Mouse (Mus musculus) regulatory T cell (primary cell): Measurements from ENCODE around the gene Btn1a1.

ENCODE experiments used
- in situ Hi-C: fragments of 300-600 bp; cut with MboI, MseI; formaldehyde crosslinking; loops from one replicate; pipeline ENCODE4 v1.15.1; 2025; ENCODE audit warnings: high pct_unique_total_duplicates

The Btn1a1 gene

GRCm38 (mm10) chr13:23465600-23466109 lies at the start of gene Btn1a1:
Gene Btn1a1 (minus strand): TSS chr13:23465901.
- in situ Hi-C loops, result no loop called here

- in situ Hi-C loops, result loop anchor here (5.0 kb wide), 1 partner anchor 1588 kb away; no protein-coding TSS in a partner anchor
These were observed 49.6 kb upstream of the Btn1a1 start for GRCm38 (mm10) chr13:23515281-23515680.

- in situ Hi-C loops, result no loop called here
These were observed 47.8 kb upstream of the Btn1a1 start for GRCm38 (mm10) chr13:23513517-23513916.

GRCm38 (mm10) chr13:23510127-23510526 lies 44.4 kb upstream of the Btn1a1 start:
- in situ Hi-C loops, result no loop called here

GRCm38 (mm10) chr13:23506819-23507515 lies 41.3 kb upstream of the Btn1a1 start:
- in situ Hi-C loops, result loop anchor here (5.0 kb wide), 1 partner anchor 45 kb away; no protein-coding TSS in a partner anchor

GRCm38 (mm10) chr13:23506351-23506750 lies 40.6 kb upstream of the Btn1a1 start:
- in situ Hi-C loops, result loop anchor here (5.0 kb wide), 1 partner anchor 44 kb away; no protein-coding TSS in a partner anchor

- in situ Hi-C loops, result loop anchor here (5.0 kb wide), 1 partner anchor 44 kb away; no protein-coding TSS in a partner anchor
These were observed 40.1 kb upstream of the Btn1a1 start for GRCm38 (mm10) chr13:23505662-23506345.

- in situ Hi-C loops, result loop anchor here (5.0 kb wide), 1 partner anchor 206 kb away; no protein-coding TSS in a partner anchor
These were observed 38.1 kb upstream of the Btn1a1 start for GRCm38 (mm10) chr13:23503797-23504196.

- in situ Hi-C loops, result loop anchor here (5.0 kb wide), 1 partner anchor 206 kb away; no protein-coding TSS in a partner anchor
These were observed 37.2 kb upstream of the Btn1a1 start for GRCm38 (mm10) chr13:23502916-23503315.

GRCm38 (mm10) chr13:23502031-23502567 lies 36.4 kb upstream of the Btn1a1 start:
- in situ Hi-C loops, result loop anchor here (5.0 kb wide), 1 partner anchor 205 kb away; no protein-coding TSS in a partner anchor

GRCm38 (mm10) chr13:23501511-23501910 lies 35.8 kb upstream of the Btn1a1 start:
- in situ Hi-C loops, result loop anchor here (5.0 kb wide), 1 partner anchor 204 kb away; no protein-coding TSS in a partner anchor

GRCm38 (mm10) chr13:23500424-23501200 lies 34.9 kb upstream of the Btn1a1 start:
- in situ Hi-C loops, result loop anchor here (5.0 kb wide), 1 partner anchor 203 kb away; no protein-coding TSS in a partner anchor

- in situ Hi-C loops, result loop anchor here (5.0 kb wide), 1 partner anchor 203 kb away; no protein-coding TSS in a partner anchor
These were observed 34.2 kb upstream of the Btn1a1 start for GRCm38 (mm10) chr13:23499943-23500342.

- in situ Hi-C loops, result no loop called here
These were observed 33.0 kb upstream of the Btn1a1 start for GRCm38 (mm10) chr13:23498653-23499052.

GRCm38 (mm10) chr13:23497656-23498321 lies 32.1 kb upstream of the Btn1a1 start:
- in situ Hi-C loops, result no loop called here

GRCm38 (mm10) chr13:23495526-23495925 lies 29.8 kb upstream of the Btn1a1 start:
- in situ Hi-C loops, result no loop called here

- in situ Hi-C loops, result no loop called here
These were observed 26.3 kb upstream of the Btn1a1 start for GRCm38 (mm10) chr13:23491990-23492389.

GRCm38 (mm10) chr13:23491263-23491662 lies 25.6 kb upstream of the Btn1a1 start:
- in situ Hi-C loops, result no loop called here

GRCm38 (mm10) chr13:23490863-23491262 lies 25.2 kb upstream of the Btn1a1 start:
- in situ Hi-C loops, result no loop called here
